Mouse (Mus musculus): ENCODE results near the gene Clpp.

The Clpp gene

GRCm38 (mm10) chr17:57031661-57032420 is 41.7 kb downstream of the Clpp start:
- DNase-seq, result peak; percentile 98

- DNase-seq, result no peak
Observed at GRCm38 (mm10) chr17:57032854-57033253, 42.7 kb downstream of the Clpp start.

GRCm38 (mm10) chr17:57038978-57039377 is 48.9 kb downstream of the Clpp start:
- DNase-seq, result peak; percentile 13

GRCm38 (mm10) chr17:57041554-57041953 is 51.4 kb downstream of the Clpp start, which contains the start of gene Slc25a41:
Gene Slc25a41, minus strand, starts transcription at chr17:57041654.
- DNase-seq, result no peak
